Mouse (Mus musculus) liver, embryonic 16.5 days (tissue): ENCODE measurements at regions not wholly inside any gene's neighbourhood (a gene's known extent, or its start where the extent isn't known, plus 50 kb on each side); places are given as distances from the start of the nearest gene placed in this dataset.

Experiments used
- ATAC-seq: fragments of 200-750 bp; cut with Nextera tagmentation; 2 replicates; pipeline ENCODE4 v1.8.0; 2017; ENCODE audit warnings: low read depth, mild to moderate bottlenecking, moderate number of reproducible peaks, moderate library complexity
- H3K27ac ChIP-seq: fragments of 300-500 bp; sonication (generic); 2 replicates; pipeline ENCODE4 v1.5.1; 2014; ENCODE audit warnings: mild to moderate bottlenecking, low read length
- H3K27me3 ChIP-seq: fragments of 300-500 bp; sonication (generic); 2 replicates; pipeline ENCODE4 v1.6.1; 2014; ENCODE audit warnings: low read depth, low read length, mixed read lengths; ENCODE audit not compliant: control insufficient read depth, insufficient read depth
- H3K36me3 ChIP-seq: fragments of 300-500 bp; sonication (generic); 2 replicates; pipeline ENCODE4 v1.6.1; 2014; ENCODE audit warnings: mild to moderate bottlenecking; ENCODE audit not compliant: control insufficient read depth, insufficient read depth
- H3K4me1 ChIP-seq: fragments of 300-500 bp; sonication (generic); 2 replicates; pipeline ENCODE4 v1.6.1; 2014; ENCODE audit warnings: low read depth, low read length, mixed read lengths; ENCODE audit not compliant: control insufficient read depth
- H3K4me2 ChIP-seq: fragments of 300-500 bp; sonication (generic); 2 replicates; pipeline ENCODE4 v1.6.1; 2014; ENCODE audit warnings: low read depth, low read length, mixed read lengths
- H3K4me3 ChIP-seq: fragments of 300-500 bp; sonication (generic); 2 replicates; pipeline ENCODE4 v1.5.1; 2014; ENCODE audit warnings: low read depth, mild to moderate bottlenecking, low read length
- H3K9ac ChIP-seq: fragments of 300-500 bp; sonication (generic); 2 replicates; pipeline ENCODE4 v1.6.1; 2014; ENCODE audit warnings: low read depth, low read length
- H3K9me3 ChIP-seq: fragments of 300-500 bp; sonication (generic); replicated peaks from 2 replicates; pipeline ENCODE4 v1.6.1; 2016; ENCODE audit warnings: low read length; ENCODE audit not compliant: control insufficient read depth
- WGBS: fragments of 180-500 bp; shearing (Covaris S2); extraction: QIAGEN DNeasy Blood & Tissue Kit; methylation state at CpG from one replicate; pipeline ENCODE4 v1.1.7; 2014; ENCODE audit not compliant: insufficient replicate concordance; 5-methylcytosine and 5-hydroxymethylcytosine counted together

DNA sequence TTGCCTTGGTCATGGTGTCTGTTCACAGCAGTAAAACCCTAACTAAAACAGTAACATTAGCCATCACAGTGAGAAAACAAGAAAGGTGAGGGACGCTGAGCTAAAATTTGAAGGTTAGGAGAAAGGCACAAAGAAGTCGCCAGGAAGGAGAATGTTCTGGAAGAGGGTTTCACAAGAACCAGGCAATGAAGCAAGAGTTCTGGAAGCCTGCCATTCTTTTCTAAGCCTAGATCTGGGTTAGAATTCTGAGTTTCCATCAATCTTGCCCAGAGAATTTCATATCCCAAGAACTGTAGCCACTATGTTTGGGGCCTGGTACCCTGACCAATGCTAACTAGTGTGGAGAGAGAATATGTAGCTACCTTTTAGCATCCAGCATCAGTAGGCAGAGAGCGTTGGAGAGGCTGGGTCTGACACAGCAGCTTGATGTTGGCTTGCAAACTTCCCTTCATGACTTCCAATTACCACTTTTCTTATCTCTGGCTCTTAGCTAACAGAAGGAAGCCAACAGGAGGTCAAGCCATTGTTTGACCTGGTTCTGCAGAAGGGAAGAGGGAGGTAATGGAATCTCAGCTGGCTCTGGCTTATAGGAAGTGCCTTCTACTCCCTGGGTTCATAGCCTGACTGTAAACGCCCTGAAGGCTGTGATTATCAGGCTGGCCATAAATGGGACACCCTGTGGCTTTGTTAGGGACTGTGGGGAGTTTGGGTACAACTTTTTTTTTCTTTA, 79.3 kb upstream of the Lifr start:
- H3K4me2 ChIP-seq = no peak overlapping the region
- H3K4me1 ChIP-seq = no peaks in the 10 kb centered on the region
- no peaks in the 10 kb centered on the region for H3K27me3 ChIP-seq
- no peaks in the 10 kb centered on the region for H3K9me3 ChIP-seq
- no peak overlapping the region for H3K4me3 ChIP-seq
- WGBS = 43% methylated on average over 4 of the region's 4 CpGs
- no peaks in the 10 kb centered on the region for H3K36me3 ChIP-seq
- no peak overlapping the region for H3K27ac ChIP-seq
- H3K9ac ChIP-seq = no peak overlapping the region
- ATAC-seq = no peak

DNA sequence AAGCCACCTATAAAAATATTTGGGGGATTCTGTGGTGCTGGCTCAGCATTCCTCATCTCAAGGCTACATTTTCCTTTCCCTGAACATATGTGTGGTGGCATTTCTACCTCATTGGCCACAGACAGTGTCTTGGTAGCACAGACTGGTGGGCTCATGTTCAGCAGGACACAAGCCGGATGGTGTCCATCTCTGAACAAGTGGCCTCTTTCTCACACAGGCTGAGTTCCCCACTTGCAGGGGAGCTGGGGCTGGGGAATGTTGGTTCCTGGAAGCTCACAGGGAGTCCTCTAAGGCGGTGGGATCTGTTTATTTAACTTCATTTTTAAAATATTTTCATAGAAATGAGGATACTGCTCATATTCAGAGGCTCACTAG, 78.7 kb upstream of the Lifr start:
- H3K4me3 ChIP-seq = no peak overlapping the region
- no peak overlapping the region for H3K27ac ChIP-seq
- 56% methylated on average over 2 of the region's 2 CpGs for WGBS
- H3K4me2 ChIP-seq = no peak overlapping the region
- H3K27me3 ChIP-seq = no peaks in the 10 kb centered on the region
- H3K36me3 ChIP-seq = no peaks in the 10 kb centered on the region
- no peak for ATAC-seq
- no peak overlapping the region for H3K9ac ChIP-seq
- H3K4me1 ChIP-seq = no peaks in the 10 kb centered on the region
- no peaks in the 10 kb centered on the region for H3K9me3 ChIP-seq

DNA sequence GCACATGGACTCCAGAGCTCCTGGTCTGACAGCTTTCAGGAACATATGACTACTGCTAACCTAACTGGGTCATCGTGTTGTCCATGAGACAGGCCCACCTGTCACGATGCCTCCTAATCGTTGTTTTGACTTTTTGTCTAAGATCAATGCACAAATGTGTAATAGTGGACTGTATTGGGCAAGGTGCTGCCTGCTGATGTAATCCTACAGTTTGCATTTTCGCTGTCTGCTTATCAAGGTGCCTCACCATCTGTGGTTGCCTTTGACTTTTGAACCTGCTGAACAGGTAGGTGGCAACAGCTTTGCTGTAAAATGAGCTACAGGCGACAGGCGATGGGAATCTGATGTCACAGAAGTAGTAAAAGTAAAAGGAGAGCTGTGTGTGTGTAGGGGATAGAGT, 78.0 kb upstream of the Lifr start:
- H3K9ac ChIP-seq = no peak overlapping the region
- no peaks in the 10 kb centered on the region for H3K36me3 ChIP-seq
- H3K27me3 ChIP-seq = no peaks in the 10 kb centered on the region
- H3K4me3 ChIP-seq = no peak overlapping the region
- no peaks in the 10 kb centered on the region for H3K9me3 ChIP-seq
- H3K27ac ChIP-seq = no peak overlapping the region
- H3K4me1 ChIP-seq = no peaks in the 10 kb centered on the region
- no peak overlapping the region for H3K4me2 ChIP-seq
- ATAC-seq = peak; percentile 53; the same call in 1 of the 2 replicates
- 52% methylated on average over 6 of the region's 6 CpGs for WGBS

DNA sequence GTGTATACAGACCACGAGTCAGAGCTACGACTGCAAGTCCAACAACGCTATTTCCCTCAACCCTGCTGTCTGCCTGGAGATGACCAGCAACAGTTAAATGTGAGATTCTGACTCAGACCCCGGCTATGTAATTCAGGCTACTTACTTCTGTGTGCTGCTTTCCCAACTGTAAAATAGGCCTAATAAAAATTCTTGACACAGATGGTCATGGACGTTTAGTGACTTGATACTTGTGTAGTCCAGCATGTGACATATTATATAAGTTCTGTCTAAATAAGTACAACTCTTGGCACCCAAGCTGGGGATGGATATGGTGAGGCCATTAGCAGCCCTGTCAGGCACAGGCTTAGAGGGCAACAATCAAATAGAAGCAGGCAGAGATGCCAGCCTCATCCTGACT, 77.4 kb upstream of the Lifr start:
- 58% methylated on average over 5 of the region's 5 CpGs for WGBS
- Histone ChIP-seq H3K9ac (no peak overlapping the region), H3K36me3 (no peaks in the 10 kb centered on the region), H3K9me3 (no peaks in the 10 kb centered on the region), H3K4me3 (no peak overlapping the region), H3K4me2 (no peak overlapping the region), H3K27me3 (no peaks in the 10 kb centered on the region), H3K27ac (no peak overlapping the region), H3K4me1 (no peaks in the 10 kb centered on the region)
- no peak for ATAC-seq

DNA sequence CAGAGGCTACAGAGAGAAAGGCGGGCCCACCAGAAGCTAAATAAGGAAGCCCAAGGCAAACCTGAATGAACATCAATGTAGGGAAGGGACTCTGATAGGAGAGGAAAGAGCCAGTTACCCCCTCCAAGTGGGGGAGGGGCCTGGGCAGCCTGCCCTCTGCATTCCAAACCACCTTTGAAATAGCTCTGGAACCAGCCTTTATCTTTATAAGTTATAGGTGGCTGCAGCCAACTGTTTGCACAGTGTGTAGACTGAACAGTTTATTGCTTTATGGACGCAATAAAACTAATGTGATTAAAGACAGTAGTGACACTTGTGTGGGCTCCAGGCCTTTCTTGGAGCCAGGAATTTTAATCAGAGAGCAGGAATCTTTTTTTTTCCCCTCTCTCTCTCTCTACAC, 75.4 kb upstream of the Lifr start:
- Histone ChIP-seq H3K4me2 (no peak overlapping the region), H3K9ac (no peak overlapping the region), H3K9me3 (no peaks in the 10 kb centered on the region), H3K27me3 (no peaks in the 10 kb centered on the region), H3K36me3 (no peaks in the 10 kb centered on the region), H3K4me1 (no peaks in the 10 kb centered on the region), H3K27ac (no peak overlapping the region), H3K4me3 (no peak overlapping the region)
- ATAC-seq = no peak
- 48% methylated on average over 2 of the region's 2 CpGs for WGBS

DNA sequence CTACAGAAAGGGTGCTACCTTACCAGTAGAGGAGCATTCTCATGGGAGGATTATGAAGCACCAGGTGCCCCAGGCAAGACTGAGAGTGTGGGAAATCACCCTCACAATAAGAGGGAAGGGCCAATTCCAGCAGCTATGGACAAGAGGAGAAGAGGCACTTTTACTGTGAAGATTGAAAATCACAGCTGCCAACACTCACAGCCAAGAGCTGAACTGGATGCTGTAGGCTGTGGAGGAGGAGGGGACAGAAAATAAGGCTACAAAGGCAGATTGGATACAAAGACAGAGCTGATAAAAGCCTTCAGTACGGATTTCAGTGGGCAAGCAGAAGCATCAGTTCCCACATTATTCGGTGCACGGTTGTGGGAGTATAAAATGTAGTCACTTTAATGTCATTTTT, 74.4 kb upstream of the Lifr start:
- no peaks in the 10 kb centered on the region for H3K27me3 ChIP-seq
- no peaks in the 10 kb centered on the region for H3K36me3 ChIP-seq
- H3K4me1 ChIP-seq = no peaks in the 10 kb centered on the region
- no peak overlapping the region for H3K27ac ChIP-seq
- no peak for ATAC-seq
- no peak overlapping the region for H3K4me3 ChIP-seq
- H3K4me2 ChIP-seq = no peak overlapping the region
- H3K9ac ChIP-seq = no peak overlapping the region
- WGBS = 58% methylated on average over 3 of the region's 3 CpGs
- no peaks in the 10 kb centered on the region for H3K9me3 ChIP-seq

DNA sequence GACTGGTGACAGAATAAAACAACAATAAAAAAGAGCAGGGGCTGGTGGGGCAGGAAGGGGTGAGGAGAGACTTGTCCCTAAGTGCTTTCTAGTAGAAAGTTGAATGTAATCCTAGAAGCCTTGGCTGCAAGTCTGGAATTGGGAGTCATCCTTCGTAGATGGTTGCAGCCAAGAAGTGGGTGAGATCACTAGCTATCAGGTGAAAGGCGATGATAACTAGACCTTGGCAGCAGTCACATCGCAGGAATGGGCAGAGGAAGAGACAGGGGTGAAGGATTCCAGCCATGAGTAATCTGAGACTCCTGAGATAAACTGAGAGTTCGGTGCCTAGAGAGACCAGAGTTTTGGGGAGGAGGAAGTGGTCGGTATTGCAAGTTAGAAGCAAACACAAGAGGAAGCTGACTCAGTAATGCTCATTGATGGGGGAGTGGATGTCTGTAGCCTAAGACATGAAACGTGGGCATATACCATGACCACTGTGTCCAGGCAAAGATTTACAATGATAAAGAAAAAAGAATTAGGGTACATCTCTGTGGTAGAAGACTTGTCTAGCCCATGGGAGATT, 73.1 kb upstream of the Lifr start:
- Histone ChIP-seq H3K9ac (no peak overlapping the region), H3K36me3 (no peaks in the 10 kb centered on the region), H3K27me3 (no peaks in the 10 kb centered on the region), H3K4me2 (no peak overlapping the region), H3K27ac (no peak overlapping the region), H3K4me1 (no peaks in the 10 kb centered on the region), H3K4me3 (no peak overlapping the region), H3K9me3 (no peaks in the 10 kb centered on the region)
- whole genome bisulfite sequencing = 25% methylated on average over 6 of the region's 6 CpGs
- ATAC-seq = no peak

DNA sequence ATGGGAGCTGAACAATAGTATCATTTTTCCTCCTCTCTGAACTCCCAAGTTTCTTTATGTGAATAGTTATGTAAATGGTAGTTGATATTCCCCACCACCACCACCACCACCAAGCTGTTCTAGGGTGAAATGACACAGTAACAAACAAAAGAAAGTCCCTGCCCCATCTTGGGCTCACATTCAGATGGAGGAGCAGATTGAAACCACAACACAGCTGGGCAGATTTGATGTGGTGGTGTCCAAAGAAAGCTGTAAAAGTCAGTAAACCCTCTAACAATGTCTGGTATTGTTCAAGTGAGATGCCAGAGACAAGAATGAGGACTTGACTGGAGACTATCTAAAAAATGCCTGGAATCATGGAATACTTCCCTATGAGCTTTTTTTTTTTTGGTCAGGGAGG, 67.8 kb upstream of the Lifr start:
- no peaks in the 10 kb centered on the region for H3K4me1 ChIP-seq
- H3K27me3 ChIP-seq = no peaks in the 10 kb centered on the region
- no peaks in the 10 kb centered on the region for H3K36me3 ChIP-seq
- ATAC-seq = no peak
- H3K9me3 ChIP-seq = no peaks in the 10 kb centered on the region
- no peak overlapping the region for H3K27ac ChIP-seq
- no peak overlapping the region for H3K4me3 ChIP-seq
- no peak overlapping the region for H3K4me2 ChIP-seq
- no peak overlapping the region for H3K9ac ChIP-seq

DNA sequence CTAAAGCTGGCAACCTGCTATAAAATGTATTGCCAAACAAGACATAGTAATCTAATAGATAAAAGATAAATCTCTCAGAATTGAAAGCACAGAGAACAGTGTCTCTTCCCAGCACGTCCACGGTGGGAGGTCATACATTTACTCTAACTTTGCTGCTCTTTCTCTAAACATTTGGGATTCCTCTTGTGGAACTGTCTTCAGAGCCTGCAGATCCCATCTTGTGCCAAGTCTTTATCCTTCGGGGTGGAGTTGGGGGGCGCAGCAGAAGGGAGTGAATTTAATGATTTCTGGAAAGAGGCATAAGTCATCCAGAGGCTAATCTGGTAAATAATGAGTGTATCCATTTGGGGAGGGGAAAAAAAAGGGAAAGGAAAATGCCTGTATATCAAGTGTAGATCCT, 65.2 kb upstream of the Lifr start:
- WGBS = 72% methylated on average over 4 of the region's 4 CpGs
- H3K4me2 ChIP-seq = no peak overlapping the region
- H3K4me3 ChIP-seq = no peak overlapping the region

More for the DNA sequence above, 65.2 kb upstream of the Lifr start:
- Histone ChIP-seq H3K9ac (no peak overlapping the region), H3K27me3 (no peaks in the 10 kb centered on the region), H3K4me1 (no peaks in the 10 kb centered on the region), H3K36me3 (no peaks in the 10 kb centered on the region), H3K9me3 (no peaks in the 10 kb centered on the region), H3K27ac (no peak overlapping the region)
- ATAC-seq = no peak
